24 mouse cellular contexts compared by ENCODE assay signal in the genomic region with DNA sequence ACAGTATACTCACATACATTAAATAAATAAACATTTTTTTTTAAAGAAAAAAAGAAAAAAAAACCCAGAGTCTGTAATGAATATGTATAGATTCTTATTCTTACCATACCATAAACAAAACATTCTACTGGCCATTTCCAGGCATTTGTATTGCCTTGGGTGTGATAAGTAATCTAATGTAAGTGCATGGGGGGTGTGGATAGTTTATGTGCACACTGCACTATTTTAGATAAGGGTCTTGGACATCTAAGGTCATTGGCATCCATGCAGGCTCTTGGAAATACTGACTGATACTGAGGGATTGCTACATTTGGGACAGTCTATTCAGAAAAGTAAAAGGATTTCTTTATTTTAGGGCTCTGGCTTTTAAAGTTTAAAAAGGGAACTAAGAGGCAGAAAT. TPM values are rescaled to one million over a fixed set of nuclear protein-coding genes. Genes with fewer than 3 reads are reported as not detected.
DNase-seq lines count a peak whose midpoint lies in the region; ATAC-seq and TF ChIP-seq lines count a peak whose summit lies in the region.
"Had no signal": no experiment of that assay in that cellular context is flagged by ENCODE, and none has a peak within 500 bp of the region (broad histone marks: within the 10 kb centered on the region; RNA-seq: fewer than 3 reads in every experiment).

No protein-coding gene starts in this region.

- H3K9ac ChIP-seq in heart, postnatal 0 days (replicated peaks; ENCODE audit: low read depth, low read length), result no peak overlapping the region
- H3K9ac ChIP-seq in liver, embryonic 12.5 days, result no peak overlapping the region
- no peak overlapping the region for H3K9ac ChIP-seq in forebrain, embryonic 15.5 days (replicated peaks)
- H3K9ac ChIP-seq: embryonic facial prominence, embryonic 15.5 days; forebrain, postnatal 0 days; limb, embryonic 13.5 days; lung, embryonic 15.5 days had no signal

- TF ChIP-seq POLR2A in small intestine, adult 2 months (IDR thresholded peaks at IDR 0.05; ENCODE audit: low read depth, low read length), result no peak

- peak overlapping the region; percentile 90 for H3K27ac ChIP-seq in heart, postnatal 0 days (ENCODE audit: low read depth)
- H3K27ac ChIP-seq in liver, embryonic 12.5 days, result peak overlapping the region; percentile 78; the same call in 1 of the 2 replicates
- 0 out of 2 replicates have a peak overlapping the region, but pooled peaks have one; percentile 92 for H3K27ac ChIP-seq in small intestine, adult 2 months (ENCODE audit: insufficient read depth, low read depth, low read length)
- H3K27ac ChIP-seq in forebrain, embryonic 15.5 days (replicated peaks), result no peak overlapping the region
- H3K27ac ChIP-seq: embryonic facial prominence, embryonic 15.5 days; forebrain, embryonic 10.5 days; limb, embryonic 13.5 days; lung, embryonic 15.5 days had no signal

- H3K36me3 ChIP-seq in heart, postnatal 0 days (replicated peaks; ENCODE audit: control insufficient read depth, insufficient read depth, low read length), result peaks cover 5% of the 10 kb centered on the region; the same call in 1 of the 2 replicates
- peaks cover 42% of the 10 kb centered on the region for H3K36me3 ChIP-seq in liver, embryonic 12.5 days
- peaks cover 23% of the 10 kb centered on the region for H3K36me3 ChIP-seq in small intestine, adult 2 months (ENCODE audit: control insufficient read depth, insufficient read depth, low read length)
- no peaks in the 10 kb centered on the region for H3K36me3 ChIP-seq in forebrain, embryonic 15.5 days
- H3K36me3 ChIP-seq: embryonic facial prominence, embryonic 15.5 days; forebrain, embryonic 10.5 days; limb, embryonic 13.5 days; lung, embryonic 15.5 days had no signal

- intact Hi-C loops in heart, postnatal 10 days (cut with DNase I), result no loop called here

- no peak for TF ChIP-seq CTCF in heart, postnatal 0 days (IDR thresholded peaks at IDR 0.05; ENCODE audit: low read depth)
- TF ChIP-seq CTCF in small intestine, adult 2 months (IDR thresholded peaks at IDR 0.05; ENCODE audit: extremely low read depth, insufficient read length, insufficient replicate concordance, low read depth, low read length), result no peak

- H3K27me3 ChIP-seq in heart, postnatal 0 days (ENCODE audit: control insufficient read depth, insufficient read depth, low read length), result no peaks in the 10 kb centered on the region
- H3K27me3 ChIP-seq in liver, embryonic 12.5 days (replicated peaks), result no peaks in the 10 kb centered on the region
- H3K27me3 ChIP-seq in small intestine, adult 2 months (ENCODE audit: control insufficient read depth, insufficient read depth, low read length), result no peaks in the 10 kb centered on the region
- H3K27me3 ChIP-seq in forebrain, embryonic 15.5 days, result no peaks in the 10 kb centered on the region
- H3K27me3 ChIP-seq: embryonic facial prominence, embryonic 15.5 days; limb, embryonic 13.5 days; lung, embryonic 15.5 days had no signal

- no peaks in the 10 kb centered on the region for H3K9me3 ChIP-seq in heart, postnatal 0 days (replicated peaks; ENCODE audit: control insufficient read depth, low read length)
- no peaks in the 10 kb centered on the region for H3K9me3 ChIP-seq in liver, embryonic 12.5 days (replicated peaks)
- H3K9me3 ChIP-seq in forebrain, embryonic 15.5 days, result no peaks in the 10 kb centered on the region
- H3K9me3 ChIP-seq: embryonic facial prominence, embryonic 15.5 days; forebrain, embryonic 10.5 days; limb, embryonic 13.5 days; lung, embryonic 15.5 days had no signal

- no peak for TF ChIP-seq EP300 in heart, postnatal 0 days (IDR thresholded peaks at IDR 0.05; ENCODE audit: low read depth)

- H3K4me2 ChIP-seq in heart, postnatal 0 days (ENCODE audit: low read depth, low read length), result no peak overlapping the region
- peak overlapping the region; percentile 39; the same call in 1 of the 2 replicates for H3K4me2 ChIP-seq in liver, embryonic 12.5 days
- no peak overlapping the region for H3K4me2 ChIP-seq in forebrain, embryonic 15.5 days (replicated peaks)
- H3K4me2 ChIP-seq: embryonic facial prominence, embryonic 15.5 days; limb, embryonic 13.5 days; lung, embryonic 15.5 days had no signal

- H3K4me1 ChIP-seq in heart, postnatal 0 days (ENCODE audit: control insufficient read depth, insufficient read depth), result peaks cover 16% of the 10 kb centered on the region; the same call in 1 of the 2 replicates
- peaks cover 74% of the 10 kb centered on the region for H3K4me1 ChIP-seq in liver, embryonic 12.5 days
- H3K4me1 ChIP-seq in small intestine, adult 2 months (ENCODE audit: control insufficient read depth, insufficient read depth, insufficient read length, low read length), result peaks cover 9% of the 10 kb centered on the region; the same call in 1 of the 2 replicates
- no peaks in the 10 kb centered on the region for H3K4me1 ChIP-seq in forebrain, embryonic 15.5 days
- H3K4me1 ChIP-seq: limb, embryonic 13.5 days had no signal

- ATAC-seq in heart, postnatal 0 days (ENCODE audit: insufficient read depth, low read depth), result no peak
- ATAC-seq in erythroid progenitor cell, adult 5-6 weeks (replicated peaks; ENCODE audit: low FRiP score, poor library complexity, severe bottlenecking), result peak; percentile 46
- ATAC-seq in liver, embryonic 12.5 days, result peak; percentile 61
- ATAC-seq in forebrain, embryonic 15.5 days (replicated peaks), result no peak
- no peak for ATAC-seq in megakaryocyte progenitor cell, adult 5-6 weeks (replicated peaks; ENCODE audit: poor library complexity)
- ATAC-seq: activated CD4-positive, CD25-positive, alpha-beta regulatory T cell, adult 4 months; forebrain, postnatal 0 days; hindbrain, embryonic 16.5 days had no signal

- no peak for DNase-seq in heart, postnatal 0 days (ENCODE audit: low spot score)
- DNase-seq in heart, postnatal 10 days, result no peak
- DNase-seq: cerebellum, adult 2 months; cerebellum, postnatal 36 days; embryo, embryonic 11 days; forebrain, postnatal 0 days; gastrocnemius, postnatal 14 days; kidney, adult 11 months; kidney, postnatal 4 days; lung, postnatal 4 days; thymus, adult 18-20 months; thymus, postnatal 36 days had no signal

- H3K4me3 ChIP-seq in heart, postnatal 0 days (ENCODE audit: low read depth, low read length), result no peak overlapping the region
- no peak overlapping the region for H3K4me3 ChIP-seq in liver, embryonic 12.5 days
- no peak overlapping the region for H3K4me3 ChIP-seq in small intestine, adult 2 months (ENCODE audit: low read depth, low read length)
- no peak overlapping the region for H3K4me3 ChIP-seq in forebrain, embryonic 15.5 days
- H3K4me3 ChIP-seq: embryonic facial prominence, embryonic 15.5 days; forebrain, embryonic 10.5 days; heart, adult 2 months; limb, embryonic 13.5 days; lung, embryonic 15.5 days had no signal

RNA-seq across cellular contexts. Expression of a gene that starts 23.2 kb away (rescaled TPM):
- total RNA-seq in heart, postnatal 0 days (2014; rRNA removed; ENCODE audit: low replicate concordance), result 62.6 and 125 TPM in 2 replicates
- 137 and 138 TPM in 2 replicates for polyA plus RNA-seq in heart, postnatal 0 days (2015; fragmentation: Nextera tagmentation; extraction: Ambion mirVana)
- total RNA-seq in heart, postnatal 10 days (2021), result 10 to 100 TPM; 87.8 to 98.0 TPM
- total RNA-seq in erythroid progenitor cell, adult 5-6 weeks (2015; ENCODE audit: low replicate concordance), result 75.0 and 88.0 TPM in 2 replicates
- total RNA-seq in erythroid progenitor cell, adult 5-6 weeks (2017; ENCODE audit: low replicate concordance), result 58.6 and 69.3 TPM in 2 replicates
- polyA plus RNA-seq in liver, embryonic 12.5 days (2016; fragmentation: Nextera tagmentation; extraction: Ambion mirVana), result 72.6 and 77.5 TPM in 2 replicates
- 7.3 and 9.4 TPM in 2 replicates for polyA plus RNA-seq in small intestine, adult 2 months (2012; rRNA removed)
- 136 and 138 TPM in 2 replicates for polyA plus RNA-seq in forebrain, embryonic 15.5 days (2015; fragmentation: Nextera tagmentation; extraction: Ambion mirVana)
- total RNA-seq in megakaryocyte progenitor cell, adult 5-6 weeks (2015), result 61.3 and 77.5 TPM in 2 replicates
- 66.2 and 76.7 TPM in 2 replicates for total RNA-seq in megakaryocyte progenitor cell, adult 5-6 weeks (2017)

RNA-seq across cellular contexts. Expression of a gene that starts 39.8 kb away (rescaled TPM):
- 11.8 and 16.1 TPM in 2 replicates for total RNA-seq in heart, postnatal 0 days (2014; rRNA removed; ENCODE audit: low replicate concordance)
- polyA plus RNA-seq in heart, postnatal 0 days (2015; fragmentation: Nextera tagmentation; extraction: Ambion mirVana), result 11.1 and 11.8 TPM in 2 replicates
- 1 to 10 TPM; 4.0 to 5.2 TPM for total RNA-seq in heart, postnatal 10 days (2021)
- 22.3 and 27.7 TPM in 2 replicates for total RNA-seq in erythroid progenitor cell, adult 5-6 weeks (2015; ENCODE audit: low replicate concordance)
- total RNA-seq in erythroid progenitor cell, adult 5-6 weeks (2017; ENCODE audit: low replicate concordance), result 26.3 TPM in 2 replicates
- polyA plus RNA-seq in liver, embryonic 12.5 days (2016; fragmentation: Nextera tagmentation; extraction: Ambion mirVana), result 22.0 and 22.7 TPM in 2 replicates
- polyA plus RNA-seq in small intestine, adult 2 months (2012; rRNA removed), result 2.9 and 8.8 TPM in 2 replicates
- polyA plus RNA-seq in forebrain, embryonic 15.5 days (2015; fragmentation: Nextera tagmentation; extraction: Ambion mirVana), result 3.7 and 4.3 TPM in 2 replicates
- 79.2 and 99.7 TPM in 2 replicates for total RNA-seq in megakaryocyte progenitor cell, adult 5-6 weeks (2015)
- total RNA-seq in megakaryocyte progenitor cell, adult 5-6 weeks (2017), result 129 and 154 TPM in 2 replicates

Comparison
In these comparisons a context has a peak if more than half of its experiments do, and no peak if none do; other contexts are left out.
1. ATAC-seq: peak in erythroid progenitor cell, adult 5-6 weeks (single experiment) and liver, embryonic 12.5 days (single experiment); none in heart, postnatal 0 days (single experiment), forebrain, embryonic 15.5 days (single experiment) and megakaryocyte progenitor cell, adult 5-6 weeks (single experiment).